Mouse (Mus musculus) heart, adult 2 months (tissue): ENCODE data around the gene Krtap24-1. TPM values are rescaled to one million over a fixed set of nuclear protein-coding genes. Genes with fewer than 3 reads are reported as not detected.

ENCODE experiments used
- DNase-seq, 2 experiments: peaks; one replicate each; pipeline ENCODE4 v3.0.0; 2021
- H3K27ac ChIP-seq: fragments of 200-600 bp; 2 replicates; pipeline ENCODE4 v1.8.1; 2022
- H3K27me3 ChIP-seq: fragments of 200-500 bp; 2 replicates; pipeline ENCODE4 v1.6.1; 2012; ENCODE audit warnings: mild to moderate bottlenecking, low read length, inconsistent platforms, mixed read lengths; ENCODE audit not compliant: control insufficient read depth, insufficient read depth
- H3K36me3 ChIP-seq: fragments of 200-500 bp; 2 replicates; pipeline ENCODE4 v1.6.1; 2012; ENCODE audit warnings: low read length, inconsistent platforms; ENCODE audit not compliant: control insufficient read depth, insufficient read depth
- H3K4me1 ChIP-seq: fragments of 200-500 bp; 2 replicates; pipeline ENCODE4 v1.6.1; 2011; ENCODE audit warnings: low read length; ENCODE audit not compliant: control insufficient read depth, insufficient read depth
- H3K4me3 ChIP-seq: fragments of 200-600 bp; 2 replicates; pipeline ENCODE4 v1.8.1; 2022
- H3K79me2 ChIP-seq: fragments of 200-500 bp; replicated peaks from 2 replicates; pipeline ENCODE4 v1.6.1; 2012; ENCODE audit warnings: mild to moderate bottlenecking, inconsistent platforms, low read length, moderate library complexity, mixed read lengths; ENCODE audit not compliant: control insufficient read depth, insufficient read depth
- H3K9ac ChIP-seq: fragments of 200-500 bp; 2 replicates; pipeline ENCODE4 v1.6.1; 2012; ENCODE audit warnings: low read depth, mild to moderate bottlenecking, control low read depth, inconsistent platforms, low read length, mixed read lengths
- CTCF ChIP-seq: fragments of 200-600 bp; IDR thresholded peaks from 2 replicates; pipeline ENCODE4 v1.8.1; 2022; ENCODE audit warnings: antibody characterized with exemption, mild to moderate bottlenecking, moderate library complexity
- EP300 ChIP-seq: fragments of 200-500 bp; IDR thresholded peaks from 2 replicates; pipeline ENCODE4 v1.6.1; 2011; ENCODE audit warnings: low read depth, low read length, control low read depth; ENCODE audit not compliant: insufficient read depth
- POLR2A ChIP-seq: fragments of 200-500 bp; IDR thresholded peaks from 2 replicates; pipeline ENCODE4 v1.6.1; 2011; ENCODE audit warnings: mild to moderate bottlenecking, low read depth, low read length, control low read depth; ENCODE audit not compliant: insufficient read depth
- WGBS: fragments of 180-500 bp; shearing (Covaris S2); methylation state at CpG from one replicate; pipeline ENCODE4 v1.1.7; 2018; 5-methylcytosine and 5-hydroxymethylcytosine counted together
- intact Hi-C: fragments of 180-260 bp; cut with DNase I; formaldehyde crosslinking; loops from one replicate; pipeline ENCODE4 v1.15.1; 2025
- long read RNA-seq: library from polyadenylated mRNA; stranded (forward); transcript quantifications from one replicate; pipeline ENCODE4 v2.0.0, GENCODE M21; 2021
- polyA plus RNA-seq: library from polyadenylated mRNA; depleted of rRNA; stranded (reverse); fragments of >200 nt; gene quantifications from 2 replicates; pipeline ENCODE4 v1.2.3, GENCODE M21; 2012; rRNA removed
- total RNA-seq, 2 experiments: library from RNA; stranded (reverse); gene quantifications; 2 replicates each; pipeline ENCODE4 v1.2.3; 2021

The Krtap24-1 gene
- not detected for total RNA-seq
- not detected in 2 replicates for polyA plus RNA-seq
- long read RNA-seq = 0 reads

DNA sequence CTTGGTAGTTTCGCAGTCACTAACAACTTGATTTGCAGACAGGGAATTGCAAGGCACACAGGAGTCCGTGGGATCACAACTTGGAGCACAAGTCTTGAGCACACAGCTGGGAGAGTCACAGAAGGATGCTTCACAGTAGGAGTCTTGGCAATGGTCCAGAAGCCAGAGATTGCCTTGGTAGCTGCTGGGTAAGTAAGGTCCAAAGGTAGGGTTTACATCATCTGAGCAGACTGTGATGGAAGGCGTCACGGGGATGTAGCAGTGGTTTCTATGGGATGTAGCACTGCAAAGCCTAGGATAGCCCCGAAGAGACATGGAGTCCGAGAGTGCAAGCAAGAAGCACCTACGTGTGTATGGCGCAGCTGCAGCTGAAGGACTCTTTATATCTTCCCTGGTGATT is at the start of gene Krtap24-1:
TSS of gene Krtap24-1 (minus strand) at position 358 of the 400 bp plus-strand sequence.
- no peaks in the 10 kb centered on the region for H3K36me3 ChIP-seq
- 85% methylated on average over 8 of the region's 8 CpGs for WGBS
- TF ChIP-seq EP300 (no peak), POLR2A (no peak), CTCF (no peak)
- no peaks in the 10 kb centered on the region for H3K79me2 ChIP-seq
- intact Hi-C loops = no loop called here
- no peaks in the 10 kb centered on the region for H3K27me3 ChIP-seq
- no peak for DNase-seq
- no peak within 1 kb of the TSS for H3K9ac ChIP-seq
- no peaks in the 10 kb centered on the region for H3K4me1 ChIP-seq
- H3K27ac ChIP-seq = no peak within 1 kb of the TSS
- H3K4me3 ChIP-seq = no peak within 1 kb of the TSS

DNA sequence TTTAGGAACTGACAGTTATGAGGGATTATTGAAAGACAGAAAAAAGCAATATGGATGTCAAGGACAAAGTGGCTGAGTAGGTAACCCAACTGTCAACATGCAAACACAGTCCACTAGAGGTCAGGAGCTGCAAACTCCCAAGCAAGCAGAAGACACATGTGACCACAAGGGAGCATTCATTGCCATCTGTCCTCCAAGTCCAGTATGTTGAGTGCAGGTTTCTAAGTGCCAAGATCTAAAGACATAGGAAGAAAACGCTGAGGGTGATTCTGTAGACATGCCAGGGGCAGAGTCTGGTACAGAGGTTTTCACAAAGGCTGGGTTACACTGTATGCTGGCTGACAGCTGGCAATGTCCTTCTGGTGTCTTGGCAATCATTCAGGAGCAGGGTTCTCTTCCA is 45.3 kb upstream of the Krtap24-1 start:
- no peak overlapping the region for H3K27ac ChIP-seq
- H3K4me1 ChIP-seq = no peaks in the 10 kb centered on the region
- H3K27me3 ChIP-seq = no peaks in the 10 kb centered on the region
- H3K36me3 ChIP-seq = no peaks in the 10 kb centered on the region
- no peak overlapping the region for H3K9ac ChIP-seq
- 24% methylated on average over 1 of the region's 1 CpGs for WGBS
- intact Hi-C loops = no loop called here
- no peak overlapping the region for H3K4me3 ChIP-seq
- no peak for DNase-seq
- no peaks in the 10 kb centered on the region for H3K79me2 ChIP-seq
- TF ChIP-seq POLR2A (no peak), EP300 (no peak), CTCF (0 out of 2 replicates have a peak, but pooled peaks have one; percentile 20)

DNA sequence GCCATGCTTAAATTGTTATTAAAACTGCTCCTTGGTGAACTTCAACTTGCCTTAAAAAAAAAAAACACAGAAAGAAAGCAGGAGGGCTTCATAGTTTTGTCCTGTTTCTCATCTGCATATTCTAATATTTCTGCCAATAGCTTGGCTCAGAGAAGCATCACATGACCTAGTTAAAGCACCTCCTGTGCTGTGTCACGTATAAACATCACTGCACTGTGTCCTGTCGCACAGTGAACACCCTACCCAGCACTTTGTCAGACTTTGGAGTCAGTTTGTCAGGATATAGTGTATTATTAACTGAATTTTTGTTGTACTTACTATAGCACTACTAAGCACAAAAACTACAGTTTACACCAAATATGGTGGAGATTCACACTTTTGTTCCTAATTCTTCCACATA is 39.9 kb upstream of the Krtap24-1 start:
- no peak overlapping the region for H3K4me3 ChIP-seq
- H3K36me3 ChIP-seq = no peaks in the 10 kb centered on the region
- no peak overlapping the region for H3K27ac ChIP-seq
- no peak overlapping the region for H3K9ac ChIP-seq
- no peaks in the 10 kb centered on the region for H3K27me3 ChIP-seq
- WGBS = 52% methylated on average over 2 of the region's 2 CpGs
- intact Hi-C loops = no loop called here
- H3K79me2 ChIP-seq = no peaks in the 10 kb centered on the region
- DNase-seq = no peak
- no peaks in the 10 kb centered on the region for H3K4me1 ChIP-seq
- TF ChIP-seq POLR2A = no peak
- no peak for TF ChIP-seq CTCF
- TF ChIP-seq EP300 = no peak

DNA sequence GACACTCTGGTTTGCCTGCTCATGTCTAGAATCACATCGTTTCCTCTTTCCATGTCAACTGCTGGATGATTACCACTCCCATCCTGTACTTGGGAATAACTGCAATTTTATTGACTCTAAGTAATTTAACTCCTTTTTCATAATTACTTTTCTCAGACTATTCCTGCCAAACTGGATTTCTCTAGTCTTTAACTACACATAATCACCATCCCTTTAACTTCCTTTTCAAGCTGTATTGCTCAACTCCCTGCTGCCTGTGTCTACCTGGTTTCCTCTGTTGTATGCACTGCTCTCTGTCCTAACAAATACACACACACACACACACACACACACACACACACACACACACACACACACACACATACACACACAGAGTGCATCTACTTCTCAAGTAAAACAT is 39.0 kb upstream of the Krtap24-1 start:
- 44% methylated on average over 1 of the region's 1 CpGs for WGBS

DNA sequence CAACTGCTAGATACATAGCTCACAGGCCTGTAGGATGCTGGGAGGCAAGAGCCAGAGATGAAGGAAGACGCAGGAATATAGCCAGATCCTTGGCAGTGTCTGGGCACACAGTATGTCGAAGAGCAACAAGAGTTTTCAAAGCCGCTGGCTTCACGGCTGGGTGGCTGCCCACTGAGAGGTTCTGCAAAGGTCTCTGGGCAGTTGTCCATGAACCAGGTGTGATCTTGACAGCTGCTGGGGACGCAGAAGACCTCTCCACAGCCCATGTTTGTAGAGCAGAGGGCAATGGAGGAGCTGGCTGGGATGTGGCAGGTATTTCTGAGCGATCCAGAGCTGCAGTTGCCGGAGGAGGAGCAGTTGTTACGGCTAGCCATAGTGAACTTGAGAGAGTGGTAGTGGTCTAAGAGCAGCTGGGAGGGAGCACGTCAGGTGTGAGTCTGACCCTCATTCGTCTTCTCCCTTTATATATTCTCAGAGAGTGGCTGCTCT is 35.3 kb upstream of the Krtap24-1 start, which contains the start of gene Krtap26-1:
TSS of gene Krtap26-1 (minus strand) at position 439 of the 489 bp plus-strand sequence.
- Histone ChIP-seq H3K27ac (no peak within 1 kb of the TSS), H3K27me3 (no peaks in the 10 kb centered on the region), H3K4me1 (no peaks in the 10 kb centered on the region), H3K4me3 (no peak within 1 kb of the TSS), H3K79me2 (no peaks in the 10 kb centered on the region), H3K36me3 (no peaks in the 10 kb centered on the region), H3K9ac (no peak within 1 kb of the TSS)
- 80% methylated on average over 10 of the region's 10 CpGs for WGBS
- TF ChIP-seq POLR2A (no peak), EP300 (no peak), CTCF (no peak)
- intact Hi-C loops = no loop called here
- DNase-seq = no peak

More for the DNA sequence above, 39.0 kb upstream of the Krtap24-1 start:
- H3K4me3 ChIP-seq = no peak overlapping the region
- H3K9ac ChIP-seq = no peak overlapping the region
- no peaks in the 10 kb centered on the region for H3K27me3 ChIP-seq
- no peaks in the 10 kb centered on the region for H3K36me3 ChIP-seq
- intact Hi-C loops = no loop called here
- H3K27ac ChIP-seq = no peak overlapping the region
- TF ChIP-seq EP300 (no peak), POLR2A (no peak), CTCF (no peak)
- no peaks in the 10 kb centered on the region for H3K79me2 ChIP-seq
- H3K4me1 ChIP-seq = no peaks in the 10 kb centered on the region
- no peak for DNase-seq

DNA sequence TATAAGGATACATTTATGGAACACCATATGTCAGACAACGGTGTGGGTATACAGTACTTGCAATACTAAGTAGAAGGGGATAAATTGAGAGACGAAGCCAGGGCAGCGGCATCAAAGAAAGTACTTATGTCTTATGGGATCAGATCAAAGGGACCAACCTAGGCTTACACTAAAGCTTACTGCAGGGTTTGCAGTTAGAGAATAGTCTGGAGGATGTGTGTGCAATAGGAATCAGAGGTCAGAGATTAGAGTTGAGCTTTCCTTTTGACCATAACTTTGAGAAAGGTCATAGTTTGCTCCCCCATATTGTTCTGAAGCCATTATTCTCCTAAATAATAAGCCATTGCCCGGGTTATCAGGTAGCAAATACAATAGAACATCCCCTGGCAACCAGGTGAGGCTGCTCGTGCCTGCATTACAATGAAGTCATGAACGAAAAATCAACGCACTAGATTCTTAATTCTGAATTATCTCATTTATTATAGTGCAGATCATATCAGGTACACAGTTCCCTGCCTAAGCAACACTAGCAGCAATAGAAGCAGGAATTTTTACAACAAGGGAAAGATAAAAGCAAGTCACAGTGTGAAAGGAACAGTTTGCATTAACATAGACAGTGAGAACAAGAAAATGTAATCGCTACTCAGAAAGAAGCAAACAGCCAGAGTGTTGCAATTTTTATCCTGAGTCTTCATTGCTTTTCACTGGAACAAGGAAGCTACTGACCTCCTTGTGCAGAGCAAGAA is 34.5 kb upstream of the Krtap24-1 start:
- no peak for DNase-seq
- Histone ChIP-seq H3K79me2 (no peaks in the 10 kb centered on the region), H3K36me3 (no peaks in the 10 kb centered on the region), H3K4me3 (no peak overlapping the region), H3K9ac (no peak overlapping the region), H3K27me3 (no peaks in the 10 kb centered on the region), H3K4me1 (no peaks in the 10 kb centered on the region), H3K27ac (no peak overlapping the region)
- TF ChIP-seq POLR2A (no peak), CTCF (no peak), EP300 (no peak)
- WGBS = 83% methylated on average over 8 of the region's 8 CpGs
- intact Hi-C loops = no loop called here
